Mouse (Mus musculus) ES-Bruce4 (cell line): ENCODE data around the gene Golga4. TPM values are rescaled to one million over a fixed set of nuclear protein-coding genes. Genes with fewer than 3 reads are reported as not detected.

Experiments
- H3K27ac ChIP-seq: 2 replicates; pipeline ENCODE4 v1.5.1; 2012; ENCODE audit warnings: low read length, inconsistent platforms; ENCODE audit not compliant: insufficient read depth
- H3K27me3 ChIP-seq: 2 replicates; pipeline ENCODE4 v1.6.1; 2012; ENCODE audit warnings: mild to moderate bottlenecking, low read length, inconsistent platforms; ENCODE audit not compliant: control insufficient read depth, poor library complexity, insufficient read depth, severe bottlenecking
- H3K36me3 ChIP-seq: 2 replicates; pipeline ENCODE4 v1.6.1; 2012; ENCODE audit warnings: inconsistent platforms, mild to moderate bottlenecking, low read length, moderate library complexity; ENCODE audit not compliant: control insufficient read depth, poor library complexity, insufficient read depth, severe bottlenecking
- H3K4me1 ChIP-seq: one replicate; pipeline ENCODE4 v1.8.1; 2011; ENCODE audit warnings: low read length; ENCODE audit not compliant: control insufficient read depth, insufficient read depth
- H3K4me3 ChIP-seq: 2 replicates; pipeline ENCODE4 v1.5.1; 2011; ENCODE audit warnings: low read depth, mild to moderate bottlenecking, low read length
- H3K9ac ChIP-seq: 2 replicates; pipeline ENCODE4 v1.6.1; 2012; ENCODE audit warnings: low read depth, mild to moderate bottlenecking, inconsistent platforms; ENCODE audit not compliant: poor library complexity, severe bottlenecking
- H3K9me3 ChIP-seq: replicated peaks from 2 replicates; pipeline ENCODE4 v1.6.1; 2012; ENCODE audit warnings: mild to moderate bottlenecking, low read length, inconsistent platforms; ENCODE audit not compliant: control insufficient read depth, poor library complexity, insufficient read depth, severe bottlenecking
- CTCF ChIP-seq: IDR thresholded peaks from one replicate; pipeline ENCODE4 v1.8.1; 2011; ENCODE audit warnings: low read depth, low read length
- EP300 ChIP-seq: IDR thresholded peaks from 2 replicates; pipeline ENCODE4 v1.6.1; 2011; ENCODE audit warnings: low read depth, low read length; ENCODE audit not compliant: insufficient read depth
- POLR2A ChIP-seq: IDR thresholded peaks from one replicate; pipeline ENCODE4 v1.8.1; 2011; ENCODE audit warnings: low read length; ENCODE audit not compliant: insufficient read depth
- polyA plus RNA-seq: library from polyadenylated mRNA; stranded (reverse); fragments of >200 nt; gene quantifications from 2 replicates; pipeline ENCODE4 v1.2.4, GENCODE M21; 2011; ENCODE audit warnings: low read depth; ENCODE audit not compliant: missing spikeins, insufficient read depth, insufficient read length

Golga4 gene
- polyA plus RNA-seq, 1 experiment: 132 TPM

GRCm38 (mm10) chr9:118622376-118623166, 116.5 kb downstream of the Golga4 start:
- Histone ChIP-seq H3K36me3 (no peaks in the 10 kb centered on the region), H3K4me3 (no peak overlapping the region), H3K27me3 (no peaks in the 10 kb centered on the region), H3K27ac (no peak overlapping the region), H3K9ac (no peak overlapping the region), H3K4me1 (no peaks in the 10 kb centered on the region), H3K9me3 (no peaks in the 10 kb centered on the region)
- TF ChIP-seq POLR2A (no peak), CTCF (no peak), EP300 (no peak)

- Histone ChIP-seq H3K27ac (no peak overlapping the region), H3K27me3 (no peaks in the 10 kb centered on the region), H3K36me3 (no peaks in the 10 kb centered on the region), H3K9ac (no peak overlapping the region), H3K9me3 (no peaks in the 10 kb centered on the region), H3K4me1 (no peaks in the 10 kb centered on the region), H3K4me3 (no peak overlapping the region)
- TF ChIP-seq CTCF (no peak), POLR2A (no peak), EP300 (no peak)
These were observed 117.4 kb downstream of the Golga4 start for GRCm38 (mm10) chr9:118623483-118623882.

GRCm38 (mm10) chr9:118624146-118624545, 118.1 kb downstream of the Golga4 start:
- Histone ChIP-seq H3K36me3 (no peaks in the 10 kb centered on the region), H3K27ac (no peak overlapping the region), H3K9me3 (no peaks in the 10 kb centered on the region), H3K4me3 (no peak overlapping the region), H3K4me1 (no peaks in the 10 kb centered on the region), H3K9ac (no peak overlapping the region), H3K27me3 (no peaks in the 10 kb centered on the region)
- TF ChIP-seq CTCF: no peak
- no peak for TF ChIP-seq POLR2A
- no peak for TF ChIP-seq EP300

DNA sequence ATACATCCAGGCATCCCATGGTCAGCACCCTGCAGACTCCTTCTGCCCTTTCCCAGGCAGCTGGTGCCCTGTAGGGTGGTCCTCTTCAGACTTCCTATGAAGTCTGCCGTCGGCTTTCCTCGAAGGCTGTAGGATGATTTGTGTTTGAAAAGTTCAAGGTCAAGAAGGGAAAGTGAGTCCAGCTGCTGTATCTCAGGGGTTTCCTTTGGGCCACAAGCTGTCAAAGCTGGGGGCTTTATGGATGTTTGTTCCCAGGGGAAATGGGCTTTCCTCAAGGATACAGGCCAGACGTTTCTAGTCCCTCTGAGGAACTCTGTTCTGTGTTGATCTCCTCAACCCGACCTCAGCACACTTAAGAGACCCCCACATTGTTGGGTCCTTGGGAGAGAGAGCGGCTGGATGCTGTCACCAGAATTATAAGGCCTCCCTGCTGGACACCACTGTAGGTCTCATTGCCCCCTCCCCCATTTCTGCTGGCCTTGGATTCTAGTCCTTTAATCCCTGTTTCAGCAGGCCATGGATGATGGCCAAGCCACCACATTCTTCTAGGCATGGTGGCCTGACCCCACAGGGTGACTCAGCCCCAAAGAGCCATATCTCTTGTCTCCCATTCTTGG, 123.8 kb downstream of the Golga4 start:
- no peak overlapping the region for H3K4me3 ChIP-seq
- TF ChIP-seq EP300: no peak
- no peak for TF ChIP-seq CTCF
- TF ChIP-seq POLR2A: no peak
- H3K27me3 ChIP-seq: no peaks in the 10 kb centered on the region
- H3K27ac ChIP-seq: no peak overlapping the region
- no peaks in the 10 kb centered on the region for H3K9me3 ChIP-seq
- H3K4me1 ChIP-seq: no peaks in the 10 kb centered on the region
- no peaks in the 10 kb centered on the region for H3K36me3 ChIP-seq
- no peak overlapping the region for H3K9ac ChIP-seq

Other genes starting within 250 kb of the Golga4 start
- gene Eomes, start 28.1 kb upstream of the Golga4 start, polyA plus RNA-seq: 7.9 and 8.2 TPM in 2 replicates
- gene Itga9, start 100.4 kb downstream of the Golga4 start, polyA plus RNA-seq: 5.2 and 6.3 TPM in 2 replicates